Mouse (Mus musculus): ENCODE results near the gene Tex2. TPM values are rescaled to one million over a fixed set of nuclear protein-coding genes. Genes with fewer than 3 reads are reported as not detected.
"Not testable (repeated sequence)": the region's sequence is repeated elsewhere in the genome, so short reads cannot be mapped to it uniquely, and the experiment has no call there.

The Tex2 gene
- 10 to 100 TPM; 86.8 to 91.8 TPM for total RNA-seq (2021)

DNA sequence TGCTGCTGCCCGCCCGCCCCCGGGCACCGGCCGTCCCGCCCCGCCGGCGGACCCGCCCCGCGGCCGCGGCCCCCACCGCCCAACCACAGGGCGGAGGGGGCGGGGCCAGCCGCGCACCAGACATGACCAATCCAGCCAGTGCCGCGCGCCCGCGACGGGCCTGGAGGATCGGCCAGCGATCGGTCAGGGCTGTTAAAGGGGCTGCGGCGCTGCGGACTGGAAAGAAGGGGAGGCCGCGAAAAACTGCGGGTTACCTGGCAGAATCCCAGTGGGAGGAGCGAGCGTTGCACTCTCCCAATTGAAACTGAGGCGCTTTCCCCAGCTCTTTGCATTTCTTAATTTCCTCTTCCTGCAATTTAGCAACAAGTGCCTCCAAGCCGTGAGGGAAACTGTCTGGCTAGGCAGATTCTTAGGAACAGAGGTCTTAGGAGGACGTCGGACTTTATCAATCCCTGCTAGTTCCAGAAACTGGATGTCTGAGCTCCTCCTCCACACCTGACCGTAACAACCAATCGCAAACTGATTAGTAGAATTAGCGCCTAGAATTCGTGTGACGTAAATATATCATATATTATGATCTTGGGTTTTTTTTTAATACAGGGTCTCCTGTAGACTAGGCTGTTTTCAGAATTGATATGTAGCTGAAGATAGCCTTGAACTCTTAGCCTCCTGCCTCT lies at the start of gene Tex2:
Tex2 (minus strand) TSS at position 463 of the 677 bp plus-strand sequence.
- peak; percentile 94 to 99 for DNase-seq (ENCODE audit: extremely low spot score in 1 of 2, low spot score in 2 of 2)
- intact Hi-C loops (cut with DNase I) = loop anchor here (5.0 kb wide), 1 partner anchor 111 kb away; no protein-coding TSS in a partner anchor

DNA sequence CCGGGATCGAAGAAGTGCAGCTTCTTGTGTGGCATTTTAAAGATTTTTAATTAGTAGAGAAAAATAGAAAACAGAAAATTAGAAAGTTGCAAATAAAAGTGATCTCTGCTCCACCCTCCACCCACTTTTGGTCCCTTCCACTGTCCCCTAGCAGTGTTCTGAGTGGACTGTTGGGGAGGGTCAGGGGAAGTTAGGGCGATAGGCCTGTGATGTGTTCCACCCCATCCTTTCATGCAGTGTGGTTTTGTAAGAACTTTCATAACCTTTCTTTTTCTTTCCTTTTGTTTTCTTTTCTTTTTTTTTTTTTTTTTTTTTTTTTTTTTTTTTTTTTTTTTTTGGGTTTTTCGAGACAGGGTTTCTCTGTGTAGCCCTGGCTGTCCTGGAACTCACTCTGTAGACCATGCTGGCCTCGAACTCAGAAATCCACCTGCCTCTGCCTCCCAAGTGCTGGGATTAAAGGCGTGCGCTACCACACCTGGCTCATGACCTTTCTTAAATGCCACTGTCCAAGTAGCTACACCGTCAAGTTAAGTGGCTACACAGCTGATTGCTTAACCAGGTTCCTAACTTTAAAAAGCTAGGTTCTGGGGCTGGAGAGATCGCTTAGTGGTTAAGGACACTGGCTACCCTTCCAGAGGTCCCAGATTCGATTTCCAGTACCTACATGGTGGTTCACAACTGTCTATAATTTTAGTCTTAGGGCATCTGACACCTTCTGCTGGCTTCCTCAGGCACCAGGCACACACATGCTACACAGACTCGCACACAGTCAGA lies 49.6 kb upstream of the Tex2 start:
- no peak for DNase-seq (ENCODE audit: extremely low spot score in 1 of 2, low spot score in 2 of 2)
- intact Hi-C loops (cut with DNase I) = no loop called here

DNA sequence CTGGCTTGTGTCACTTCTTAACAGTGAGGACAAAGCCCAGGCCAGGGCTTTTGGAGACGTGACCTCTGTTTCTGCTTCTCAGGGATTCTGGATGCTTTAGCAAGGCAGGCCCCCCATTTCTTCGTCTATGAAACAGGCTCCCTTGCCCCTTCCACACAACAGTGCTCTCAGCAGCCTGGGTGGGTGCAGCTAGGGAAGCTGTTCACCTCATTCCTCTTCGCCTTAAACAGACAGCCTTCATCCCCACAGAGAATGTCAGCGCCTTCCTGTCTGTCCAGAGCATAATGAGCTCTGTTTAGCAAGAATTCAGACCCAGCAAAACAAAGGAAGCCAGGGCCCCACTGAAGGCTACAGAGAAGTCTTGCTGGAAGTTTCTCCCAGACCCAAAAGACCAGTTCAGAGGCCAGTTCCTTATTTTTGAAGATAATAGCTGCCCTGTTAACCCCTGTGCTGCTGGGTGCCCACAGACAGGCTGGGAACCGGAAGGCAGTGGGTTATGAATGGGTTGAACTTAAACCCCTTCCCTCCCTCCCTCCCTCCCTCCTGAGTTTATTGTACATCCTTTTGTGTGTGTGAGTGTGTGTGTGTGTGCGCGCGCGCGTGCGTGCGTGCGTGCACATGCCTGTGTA lies 47.3 kb upstream of the Tex2 start:
- intact Hi-C loops (cut with DNase I) = no loop called here
- DNase-seq (ENCODE audit: extremely low spot score in 1 of 2, low spot score in 2 of 2) = peak in 1 of 2 experiments; percentile 54

DNA sequence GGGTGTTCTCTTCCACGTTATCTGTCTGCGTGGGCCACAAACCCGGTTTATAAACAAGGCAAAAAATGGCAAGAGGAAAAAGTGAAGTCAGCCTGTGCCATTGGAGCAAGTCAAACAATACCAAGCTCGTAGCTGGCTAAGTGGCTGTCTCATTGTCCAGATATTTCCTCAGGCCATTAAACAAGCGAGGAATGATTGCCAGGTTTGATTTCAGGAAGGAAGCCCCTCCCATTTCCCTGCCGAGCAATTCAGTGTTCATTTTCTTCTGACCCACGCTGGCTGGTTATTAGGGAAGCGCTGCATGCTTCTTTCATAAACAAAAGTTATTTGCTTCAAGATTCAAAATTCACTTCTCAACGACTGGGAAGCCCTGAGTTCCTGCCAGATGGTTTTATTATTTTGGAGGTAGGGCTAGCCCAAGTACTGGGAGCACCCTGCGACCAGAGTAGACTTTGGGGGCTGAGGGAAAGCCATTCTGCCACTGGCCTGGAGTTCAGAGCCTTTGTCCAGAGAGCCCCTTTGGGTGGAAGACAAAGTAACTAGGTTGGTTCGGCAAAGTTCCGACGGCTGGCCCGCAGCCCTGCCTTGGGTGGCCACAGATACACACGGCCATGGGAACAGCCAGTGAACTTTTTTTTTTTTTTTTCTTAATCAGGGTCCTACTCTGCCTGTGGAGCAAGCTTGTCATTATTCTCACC lies 46.5 kb upstream of the Tex2 start:
- DNase-seq (ENCODE audit: extremely low spot score in 1 of 2, low spot score in 2 of 2) = peak in 1 of 2 experiments; percentile 58
- intact Hi-C loops (cut with DNase I) = no loop called here

DNA sequence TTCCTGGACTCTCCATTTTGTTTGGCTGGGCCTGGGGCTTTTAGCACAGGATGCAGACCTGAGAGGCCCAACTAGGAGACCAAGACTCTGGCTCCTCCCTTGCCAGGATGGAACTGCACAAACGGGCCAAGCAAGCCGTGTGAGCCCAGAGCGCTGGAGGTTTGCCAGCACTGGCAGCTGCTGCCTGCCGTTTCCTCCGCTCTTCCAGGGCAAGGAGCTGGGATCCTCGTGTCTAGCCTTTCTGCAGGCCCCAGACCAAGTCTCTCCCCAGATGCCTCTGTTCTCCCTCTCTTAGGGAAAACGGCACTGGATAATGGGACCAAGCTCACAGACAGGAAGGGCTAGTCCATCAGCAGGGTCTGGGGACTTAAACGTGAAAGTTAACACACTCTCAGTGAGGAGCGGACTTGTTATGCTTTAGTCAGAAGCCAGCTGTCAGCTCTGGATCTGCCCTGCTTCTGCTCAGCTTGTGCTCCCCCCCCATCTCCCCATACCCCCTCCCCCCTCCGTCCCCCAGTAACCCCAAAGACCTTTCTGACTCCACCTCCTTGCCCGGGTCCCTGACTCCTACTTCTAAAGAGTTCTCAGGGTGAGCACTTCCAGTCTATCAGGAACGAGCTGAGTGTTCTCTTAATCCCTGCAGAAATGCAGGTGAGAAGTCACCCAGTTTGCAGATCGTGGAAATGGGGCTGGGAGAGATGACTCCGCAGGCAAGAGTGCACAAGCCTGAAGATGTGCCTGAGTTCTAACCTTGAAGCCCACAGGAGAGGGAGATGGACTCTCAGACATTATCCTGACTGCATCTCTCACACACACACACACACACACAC lies 45.0 kb upstream of the Tex2 start:
- peak; percentile 80 to 90 for DNase-seq (ENCODE audit: extremely low spot score in 1 of 2, low spot score in 2 of 2)
- intact Hi-C loops (cut with DNase I) = no loop called here

DNA sequence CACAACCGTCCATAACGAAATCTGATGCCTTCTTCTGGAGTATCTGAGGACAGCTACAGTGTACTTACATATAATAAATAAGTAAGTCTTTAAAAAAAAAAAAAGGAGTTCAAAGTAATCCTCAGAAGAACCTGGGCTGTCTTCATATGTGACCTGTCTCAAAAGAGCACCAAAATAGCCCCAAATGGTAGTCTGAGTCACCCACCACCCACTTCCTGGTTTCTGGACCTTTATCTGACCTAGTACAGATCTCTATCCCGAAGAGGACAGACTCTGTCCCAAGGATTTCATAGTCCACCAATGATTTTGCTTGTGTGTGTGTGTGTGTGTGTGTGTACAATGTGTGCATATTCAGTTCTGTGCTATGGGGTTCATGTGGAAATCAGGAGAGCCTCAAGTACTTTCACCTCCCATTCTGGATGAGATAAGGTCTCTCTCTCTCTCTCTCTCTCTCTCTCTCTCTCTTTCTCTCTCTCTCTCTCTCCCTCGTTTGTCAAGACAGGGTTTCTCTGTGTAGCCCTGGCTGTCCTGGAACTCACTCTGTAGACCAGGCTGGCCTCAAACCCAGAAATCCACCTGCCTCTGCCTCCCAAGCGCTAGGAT lies 43.8 kb upstream of the Tex2 start:
- DNase-seq (ENCODE audit: extremely low spot score in 1 of 2, low spot score in 2 of 2); intact Hi-C loops (cut with DNase I): not testable (repeated sequence)

DNA sequence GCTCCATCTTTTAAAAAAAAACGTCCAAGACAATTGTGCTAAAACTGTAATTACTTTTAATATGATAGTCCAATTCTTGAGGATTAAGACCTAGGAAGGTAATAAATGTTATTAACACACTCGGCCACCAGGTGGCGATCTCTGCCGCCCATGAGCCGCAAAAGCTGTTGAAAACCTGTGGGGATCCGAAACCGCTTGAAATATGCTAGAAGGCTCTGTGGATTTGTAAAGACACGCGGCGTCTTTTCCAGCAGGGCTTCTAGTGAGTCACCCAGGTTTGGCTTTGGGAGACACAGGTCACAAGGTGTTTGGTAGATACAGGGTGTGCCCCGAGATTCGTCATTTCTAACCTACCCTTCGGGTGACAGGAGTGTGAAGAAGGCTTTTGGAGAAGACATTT lies 35.1 kb upstream of the Tex2 start:
- peak; percentile 50 to 68 for DNase-seq (ENCODE audit: extremely low spot score in 1 of 2, low spot score in 2 of 2)
- intact Hi-C loops (cut with DNase I) = loop anchor here (2.0 kb wide), 1 partner anchor 90 kb away; no protein-coding TSS in a partner anchor

DNA sequence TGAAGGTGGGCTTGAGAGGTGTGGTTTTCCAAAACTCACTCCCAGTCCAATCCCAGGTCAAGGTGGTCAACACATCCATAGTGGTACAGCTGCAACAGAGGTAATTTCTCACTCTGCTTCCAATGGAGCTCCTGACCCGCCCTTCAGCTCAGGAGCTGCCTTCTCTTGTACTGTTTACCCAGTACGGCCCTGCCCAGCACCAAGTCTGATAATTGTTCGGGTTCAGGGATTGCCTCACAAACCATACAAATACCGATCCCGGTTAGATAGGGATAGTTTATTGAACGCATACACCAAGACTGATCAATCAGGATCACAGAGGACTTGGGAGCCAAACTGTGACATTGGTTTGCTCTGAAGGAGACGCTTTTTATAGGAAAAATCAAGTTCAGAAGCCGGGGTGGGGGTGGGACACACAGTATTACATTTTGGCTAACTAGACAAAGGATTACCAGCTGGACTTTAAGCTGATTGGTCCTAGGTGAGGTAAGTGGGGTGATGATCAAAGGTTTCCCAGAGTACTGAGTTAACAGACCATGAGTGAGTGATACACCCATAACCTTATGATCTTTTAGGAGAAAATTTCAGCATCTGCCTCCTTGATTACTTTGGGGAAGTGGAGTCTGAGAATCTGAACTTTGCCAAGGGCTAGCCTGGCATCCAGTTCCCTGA lies 29.9 kb upstream of the Tex2 start:
- intact Hi-C loops (cut with DNase I) = no loop called here
- DNase-seq (ENCODE audit: extremely low spot score in 1 of 2, low spot score in 2 of 2) = no peak

DNA sequence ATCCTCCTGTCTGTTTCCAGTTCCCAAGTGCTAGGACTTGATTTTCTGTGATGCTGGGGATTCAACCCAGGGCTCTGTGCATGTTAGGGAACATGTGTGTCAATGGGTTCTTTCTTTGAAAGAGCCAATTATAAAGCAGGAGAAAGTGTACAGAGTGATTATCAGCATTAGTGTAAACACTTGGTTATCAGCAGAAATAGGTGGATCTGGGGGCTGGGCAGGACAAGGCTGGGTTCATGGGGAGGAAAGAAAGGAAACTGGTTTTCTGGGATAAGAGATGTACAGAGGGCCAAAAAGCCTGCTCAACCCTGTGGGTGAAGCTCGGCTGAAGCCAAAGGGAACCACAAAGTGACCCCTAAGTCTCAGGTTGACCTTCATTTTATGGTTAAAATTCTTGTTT lies 28.4 kb upstream of the Tex2 start:
- DNase-seq (ENCODE audit: extremely low spot score in 1 of 2, low spot score in 2 of 2) = no peak
- intact Hi-C loops (cut with DNase I) = no loop called here

DNA sequence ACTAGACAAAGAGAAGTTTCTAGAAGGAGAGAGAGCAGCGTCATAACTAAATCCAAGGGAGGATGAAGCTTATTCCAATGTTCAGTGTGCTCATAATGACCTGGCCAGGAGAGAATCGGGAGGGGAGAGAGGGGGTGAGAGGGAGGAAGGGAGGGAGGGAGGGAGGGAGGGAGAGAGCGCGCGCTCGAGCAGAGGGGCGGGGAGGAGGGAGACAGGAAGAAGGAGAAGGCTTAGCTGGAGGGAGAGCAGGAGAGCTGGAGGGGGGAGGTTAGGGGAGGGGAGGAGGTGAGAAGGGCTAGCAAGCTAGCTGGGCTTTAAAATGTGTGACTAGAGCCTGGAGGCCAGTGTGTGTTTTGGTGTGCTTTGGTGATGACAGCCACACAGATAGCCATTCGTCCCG lies 26.8 kb upstream of the Tex2 start:
- intact Hi-C loops (cut with DNase I) = no loop called here
- DNase-seq (ENCODE audit: extremely low spot score in 1 of 2, low spot score in 2 of 2) = no peak

DNA sequence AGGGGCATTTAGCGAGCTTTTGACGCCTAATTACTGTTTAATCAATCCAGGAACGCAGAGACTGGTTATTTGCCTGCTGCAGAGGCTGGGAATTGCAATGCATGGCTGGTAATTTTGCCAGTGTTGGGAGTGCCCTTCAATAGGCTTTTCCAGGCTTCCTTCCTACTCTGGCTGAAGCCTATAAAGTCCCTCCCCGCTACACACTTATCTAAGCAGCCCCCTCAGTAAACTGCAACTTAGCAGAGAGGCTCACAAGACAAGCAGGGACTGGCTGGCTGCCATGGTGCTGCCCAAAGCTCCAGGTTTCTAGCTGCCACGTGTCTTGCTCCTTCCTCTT lies 26.1 kb upstream of the Tex2 start:
- DNase-seq (ENCODE audit: extremely low spot score in 1 of 2, low spot score in 2 of 2) = no peak
- intact Hi-C loops (cut with DNase I) = no loop called here

DNA sequence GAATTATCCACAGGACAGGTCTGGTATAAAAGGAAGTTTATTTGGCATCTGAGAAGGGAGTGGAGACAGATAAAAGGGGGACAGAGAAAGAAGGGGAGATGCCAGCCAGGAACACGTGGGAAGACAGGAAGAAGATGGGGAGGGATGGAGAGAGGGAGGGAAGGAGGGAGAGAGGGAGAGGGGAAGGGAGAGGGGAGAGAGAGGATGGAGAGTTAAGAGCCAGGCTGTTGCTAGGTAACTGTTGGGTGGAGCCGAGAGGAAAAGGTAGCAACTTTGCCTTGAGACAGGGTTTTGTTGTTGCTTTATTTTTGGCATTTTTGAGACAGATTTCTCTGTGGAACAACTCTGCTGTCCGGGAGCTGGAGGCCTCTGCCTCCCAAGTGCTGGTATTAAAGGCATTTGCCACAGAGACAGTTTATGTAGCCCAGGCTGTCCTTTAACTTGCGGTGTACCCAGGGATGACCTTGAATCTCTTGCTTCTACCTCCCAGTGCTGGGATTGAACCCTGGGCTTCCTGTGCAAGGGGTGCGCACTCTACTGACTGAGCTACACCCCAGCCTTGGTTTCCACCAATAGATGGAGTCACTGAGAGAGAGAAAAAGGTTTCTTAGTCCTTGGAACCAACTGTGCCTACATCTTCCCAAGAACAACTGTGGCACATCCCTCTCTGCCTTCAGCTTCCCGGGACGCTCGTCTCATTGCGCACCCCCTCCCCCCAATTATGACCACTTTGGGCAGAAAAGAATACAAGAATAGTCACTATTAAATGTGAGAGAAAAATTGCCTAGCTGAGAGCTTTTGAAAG lies 25.5 kb upstream of the Tex2 start:
- DNase-seq (ENCODE audit: extremely low spot score in 1 of 2, low spot score in 2 of 2) = no peak
- intact Hi-C loops (cut with DNase I) = no loop called here

DNA sequence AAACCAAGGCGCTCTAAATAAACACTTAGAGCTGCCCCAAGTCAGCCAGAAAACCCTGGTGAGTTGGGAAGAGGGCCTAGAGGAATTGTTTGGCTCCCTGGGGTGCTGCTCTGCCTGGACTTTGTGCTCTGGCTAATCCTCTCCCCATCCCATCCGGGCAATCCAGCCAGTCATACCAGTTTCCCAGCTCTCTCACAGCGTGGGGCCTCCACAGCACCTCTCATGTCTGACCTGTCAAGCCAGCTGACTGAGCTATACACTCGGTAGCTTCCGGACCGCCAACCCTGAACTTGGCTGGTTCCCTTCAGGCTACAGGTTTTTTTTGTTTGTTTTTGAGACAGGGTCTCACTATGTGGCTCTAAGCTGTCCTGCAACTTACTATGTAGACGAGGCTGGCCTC lies 24.5 kb upstream of the Tex2 start:
- no peak for DNase-seq (ENCODE audit: extremely low spot score in 1 of 2, low spot score in 2 of 2)
- intact Hi-C loops (cut with DNase I) = no loop called here

DNA sequence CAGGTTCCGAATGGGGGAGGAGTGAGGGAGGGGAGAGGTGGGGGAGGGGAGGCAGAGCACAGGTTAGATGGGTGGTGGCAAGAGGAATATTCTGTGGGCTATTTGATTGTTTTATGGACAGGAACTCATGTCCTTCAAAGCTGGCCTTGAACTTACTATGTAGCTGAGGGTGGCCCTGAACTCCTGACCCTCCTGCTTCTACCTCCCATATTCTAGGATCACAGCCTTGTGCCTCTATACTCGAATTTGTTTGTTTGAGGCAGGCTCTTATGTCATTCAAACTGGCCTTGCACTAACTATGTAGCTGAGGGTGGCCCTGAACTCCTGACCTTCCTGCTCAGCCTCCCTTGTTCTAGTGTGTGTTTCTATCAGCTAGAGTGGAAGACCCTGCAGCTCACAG lies 22.7 kb upstream of the Tex2 start:
- no peak for DNase-seq (ENCODE audit: extremely low spot score in 1 of 2, low spot score in 2 of 2)
- intact Hi-C loops (cut with DNase I) = no loop called here

DNA sequence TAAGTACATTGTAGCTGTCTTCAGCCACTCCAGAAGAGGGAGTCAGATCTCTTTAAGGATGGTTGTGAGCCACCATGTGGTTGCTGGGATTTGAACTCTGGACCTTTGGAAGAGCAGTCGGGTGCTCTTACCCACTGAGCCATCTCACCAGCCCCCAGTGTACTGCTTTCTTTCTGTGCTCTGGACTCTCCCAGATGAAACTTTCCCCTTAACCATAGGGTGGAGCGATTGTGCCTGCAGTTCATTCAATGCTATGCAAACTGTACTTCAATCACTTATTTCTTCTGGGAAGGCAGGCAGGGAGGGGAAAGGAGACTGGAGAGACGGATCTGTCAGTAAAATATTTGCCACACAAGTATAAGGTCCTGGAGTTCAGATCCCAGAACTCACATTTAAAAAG lies 21.0 kb upstream of the Tex2 start:
- intact Hi-C loops (cut with DNase I); DNase-seq (ENCODE audit: extremely low spot score in 1 of 2, low spot score in 2 of 2): not testable (repeated sequence)

DNA sequence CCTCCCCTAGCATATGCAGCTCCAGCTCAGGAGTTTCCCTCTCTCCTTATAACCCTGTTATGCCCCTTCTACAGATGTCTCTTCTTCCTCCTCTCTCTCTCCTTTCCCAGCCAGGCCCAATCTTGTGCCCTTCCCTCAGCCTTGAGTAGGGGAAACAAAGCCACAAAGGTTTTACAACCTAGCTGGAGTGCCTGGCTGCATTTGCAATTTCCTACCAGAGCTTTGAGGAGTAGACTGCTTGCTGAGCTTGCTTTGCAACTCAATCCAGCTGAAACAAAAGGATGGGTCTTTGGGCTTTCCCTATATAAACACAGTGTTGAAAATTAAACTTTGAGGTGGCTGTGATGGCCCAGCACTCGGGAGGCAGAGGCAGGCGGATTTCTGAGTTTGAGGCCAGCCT lies 20.2 kb upstream of the Tex2 start:
- no peak for DNase-seq (ENCODE audit: extremely low spot score in 1 of 2, low spot score in 2 of 2)
- intact Hi-C loops (cut with DNase I) = no loop called here

DNA sequence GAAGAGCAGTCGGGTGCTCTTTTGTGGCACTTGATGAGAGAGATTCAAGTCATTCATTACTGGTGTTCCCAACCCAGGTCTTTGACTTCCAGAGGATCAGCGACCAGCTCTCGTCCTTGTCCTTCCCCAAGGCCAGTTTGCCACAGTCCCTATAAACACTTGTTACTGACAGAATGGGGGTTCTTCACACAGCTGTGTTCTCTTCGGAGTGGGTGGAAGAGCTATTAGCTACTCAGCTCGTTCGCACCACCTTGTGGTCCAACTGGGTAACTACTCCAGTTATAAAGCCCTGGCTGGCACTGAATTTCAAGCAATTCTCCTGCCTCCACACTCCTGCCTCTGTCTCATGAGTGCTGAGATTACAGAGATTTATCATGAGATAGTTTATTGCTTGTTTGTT lies 14.5 kb upstream of the Tex2 start:
- peak; percentile 60 to 77 for DNase-seq (ENCODE audit: extremely low spot score in 1 of 2, low spot score in 2 of 2)
- intact Hi-C loops (cut with DNase I) = loop anchor here (2.0 to 10.0 kb wide), 3 partner anchors 115 to 323 kb away; partner anchors contain the start of gene Gh
